Mouse (Mus musculus) intestine, embryonic 16.5 days (tissue): ENCODE results near the gene Clstn3. TPM values are rescaled to one million over a fixed set of nuclear protein-coding genes. Genes with fewer than 3 reads are reported as not detected.

Experiments used
- ATAC-seq: fragments of 200-750 bp; cut with Nextera tagmentation; 2 replicates; pipeline ENCODE4 v1.8.0; 2017; ENCODE audit warnings: moderate TSS enrichment, moderate library complexity
- H3K27ac ChIP-seq: fragments of 300-500 bp; sonication (generic); 2 replicates; pipeline ENCODE4 v1.5.1; 2014; ENCODE audit warnings: mild to moderate bottlenecking, low read length
- H3K27me3 ChIP-seq: fragments of 300-500 bp; sonication (generic); replicated peaks from 2 replicates; pipeline ENCODE4 v1.6.1; 2014; ENCODE audit warnings: low read length, control low read depth, mixed read lengths; ENCODE audit not compliant: control insufficient read depth, insufficient read depth
- H3K36me3 ChIP-seq: fragments of 300-500 bp; sonication (generic); 2 replicates; pipeline ENCODE4 v1.6.1; 2014; ENCODE audit warnings: low read length, control low read depth; ENCODE audit not compliant: control insufficient read depth, insufficient read depth
- H3K4me1 ChIP-seq: fragments of 300-500 bp; sonication (generic); 2 replicates; pipeline ENCODE4 v1.6.1; 2014; ENCODE audit warnings: low read length, control low read depth, mixed read lengths; ENCODE audit not compliant: control insufficient read depth, insufficient read depth
- H3K4me2 ChIP-seq: fragments of 300-500 bp; sonication (generic); 2 replicates; pipeline ENCODE4 v1.6.1; 2014; ENCODE audit warnings: low read depth, low read length, control low read depth
- H3K4me3 ChIP-seq: fragments of 300-500 bp; sonication (generic); 2 replicates; pipeline ENCODE4 v1.5.1; 2014; ENCODE audit warnings: mild to moderate bottlenecking, low read length
- H3K9ac ChIP-seq: fragments of 300-500 bp; sonication (generic); 2 replicates; pipeline ENCODE4 v1.6.1; 2014; ENCODE audit warnings: low read depth, low read length
- H3K9me3 ChIP-seq: fragments of 300-500 bp; sonication (generic); 2 replicates; pipeline ENCODE4 v1.6.1; 2016; ENCODE audit warnings: low read length, control low read depth; ENCODE audit not compliant: control insufficient read depth
- WGBS: fragments of 180-500 bp; shearing (Covaris S2); extraction: QIAGEN DNeasy Blood & Tissue Kit; methylation state at CpG from one replicate; pipeline ENCODE4 v1.1.7; 2014; 5-methylcytosine and 5-hydroxymethylcytosine counted together
- polyA plus RNA-seq: library from polyadenylated mRNA; unstranded; fragments of >200 nt; fragmentation: Nextera tagmentation; extraction: Ambion mirVana; gene quantifications from 2 replicates; pipeline ENCODE4 v1.2.1, GENCODE M21; 2015

The Clstn3 gene
- polyA plus RNA-seq, 1 experiment from 2014 or later: 4.1 TPM

DNA sequence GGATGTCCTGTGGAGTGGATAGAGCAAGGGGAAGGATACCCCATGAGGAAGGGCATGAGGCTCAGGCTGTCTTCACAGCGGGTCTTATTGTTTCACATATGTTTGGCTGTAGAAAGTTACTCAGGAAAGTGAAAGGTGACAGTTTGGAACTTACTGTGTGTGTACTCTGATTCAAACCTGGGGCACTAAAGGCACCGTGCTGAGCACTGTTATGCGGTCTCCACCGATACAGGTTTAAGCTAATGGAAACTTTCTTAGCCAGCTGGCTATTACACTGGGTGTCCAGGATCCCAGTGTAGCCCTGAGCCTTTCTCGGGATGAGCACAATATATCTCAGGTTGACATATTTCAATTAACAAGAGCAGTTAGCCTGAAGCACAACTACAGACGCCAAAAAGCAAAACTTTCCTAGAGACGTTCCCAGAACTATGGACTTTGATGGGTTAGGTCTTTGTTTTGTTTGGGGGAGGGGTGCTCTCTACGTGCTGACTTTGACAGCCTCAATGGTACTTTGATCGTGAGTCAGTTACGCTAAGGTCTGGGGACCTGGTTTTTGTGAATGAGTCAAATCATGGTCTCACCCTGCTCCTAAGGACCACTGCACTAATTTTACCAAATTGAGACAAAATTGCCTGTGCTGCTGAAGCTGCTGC is 35.4 kb upstream of the Clstn3 start:
- no peak overlapping the region for H3K4me2 ChIP-seq
- H3K9ac ChIP-seq: no peak overlapping the region
- peak; percentile 63 for ATAC-seq
- H3K4me1 ChIP-seq: no peaks in the 10 kb centered on the region
- 36% methylated on average over 10 of the region's 10 CpGs for WGBS
- H3K9me3 ChIP-seq: no peaks in the 10 kb centered on the region
- H3K4me3 ChIP-seq: no peak overlapping the region
- H3K27ac ChIP-seq: no peak overlapping the region
- no peaks in the 10 kb centered on the region for H3K36me3 ChIP-seq
- no peaks in the 10 kb centered on the region for H3K27me3 ChIP-seq

DNA sequence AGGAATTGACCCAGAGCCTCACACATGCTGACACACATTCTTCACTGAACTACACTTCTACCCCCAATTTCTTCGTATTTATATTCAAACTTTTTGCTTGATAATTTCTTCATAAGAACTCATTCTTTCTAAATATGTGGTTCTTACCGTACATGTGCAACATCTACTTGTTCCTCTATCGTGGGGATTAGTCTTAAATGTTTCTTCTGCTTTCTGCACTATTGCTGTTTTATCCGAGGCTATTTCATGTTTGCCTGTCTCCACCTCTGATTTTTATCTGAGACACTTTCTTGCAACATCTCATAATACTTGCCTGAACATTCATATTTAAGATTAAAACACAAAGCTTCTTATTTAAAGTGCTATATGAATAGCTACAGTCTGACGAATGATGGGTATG is 31.5 kb upstream of the Clstn3 start:
- no peaks in the 10 kb centered on the region for H3K27me3 ChIP-seq
- no peaks in the 10 kb centered on the region for H3K36me3 ChIP-seq
- ATAC-seq: no peak
- 89% methylated on average over 5 of the region's 5 CpGs for WGBS
- peaks cover 10% of the 10 kb centered on the region for H3K4me1 ChIP-seq
- no peak overlapping the region for H3K9ac ChIP-seq
- H3K9me3 ChIP-seq: no peaks in the 10 kb centered on the region; the same call in 1 of the 2 replicates
- no peak overlapping the region for H3K4me3 ChIP-seq
- no peak overlapping the region for H3K27ac ChIP-seq
- H3K4me2 ChIP-seq: no peak overlapping the region

DNA sequence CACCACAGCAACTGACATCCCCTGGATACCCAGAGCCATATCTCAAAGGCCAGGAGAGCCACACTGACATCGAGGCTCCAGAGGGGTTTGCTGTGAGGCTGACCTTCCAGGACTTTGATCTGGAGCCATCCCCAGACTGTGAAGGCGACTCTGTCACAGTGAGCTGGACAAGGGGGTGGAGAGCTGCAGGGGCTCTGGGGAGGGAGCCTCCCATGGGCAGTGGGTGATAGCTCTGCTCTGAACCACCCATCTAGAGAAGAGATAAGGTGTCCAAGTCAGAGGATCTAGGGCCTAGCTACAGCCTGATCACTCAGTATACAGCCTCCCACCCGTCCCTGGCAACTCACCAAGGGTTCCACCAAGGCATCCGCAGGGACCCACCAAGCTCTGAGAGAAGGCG is 29.3 kb upstream of the Clstn3 start:
- Histone ChIP-seq H3K4me3 (no peak overlapping the region), H3K27me3 (no peaks in the 10 kb centered on the region), H3K9ac (peak overlapping the region; percentile 17; the same call in 1 of the 2 replicates), H3K4me1 (peaks cover 10% of the 10 kb centered on the region), H3K4me2 (no peak overlapping the region), H3K9me3 (no peaks in the 10 kb centered on the region; the same call in 1 of the 2 replicates), H3K36me3 (no peaks in the 10 kb centered on the region), H3K27ac (peak overlapping the region; percentile 60; the same call in 1 of the 2 replicates)
- ATAC-seq: peak; percentile 29
- 76% methylated on average over 5 of the region's 5 CpGs for WGBS

DNA sequence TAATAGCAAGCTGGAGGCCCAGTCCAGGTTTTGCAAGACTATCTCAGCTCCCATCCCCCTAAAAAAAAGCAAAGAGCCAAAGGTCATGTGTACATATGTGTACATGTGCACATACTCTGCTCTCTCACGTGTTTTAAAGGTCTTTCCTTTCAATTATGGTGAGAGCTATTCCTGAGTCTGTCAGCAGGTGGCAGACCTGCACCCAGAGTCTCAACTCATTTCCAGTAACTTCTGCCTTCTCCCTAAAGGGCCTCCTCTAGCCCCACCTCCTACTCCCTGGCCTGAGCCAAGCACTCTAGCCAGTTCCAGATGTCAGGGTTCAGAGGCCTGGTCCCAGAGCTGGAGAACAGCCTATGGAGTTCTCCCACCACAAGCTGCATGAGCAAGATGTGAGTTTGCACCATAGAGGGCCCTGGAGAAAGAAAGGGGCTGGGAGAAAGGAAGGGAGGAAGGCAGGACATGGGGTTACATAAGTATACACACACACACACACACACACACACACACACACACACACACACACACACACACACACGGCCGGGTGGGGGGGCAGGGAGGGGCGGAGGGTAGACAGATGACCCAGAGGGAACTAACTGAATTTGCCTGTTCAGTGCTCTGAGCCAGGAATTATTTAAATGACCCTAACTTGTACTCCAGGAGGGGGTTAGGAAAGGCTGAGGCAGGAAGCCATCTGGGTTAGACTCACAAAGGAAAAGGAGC is 28.4 kb upstream of the Clstn3 start, which contains the start of gene C1rl:
Gene C1rl, plus strand, starts transcription at position 272 of the 720 bp plus-strand sequence.
- ATAC-seq: peak; percentile 96
- 35% methylated on average over 4 of the region's 4 CpGs for whole genome bisulfite sequencing
- H3K27ac ChIP-seq: peak within 1 kb of the TSS; percentile 60

DNA sequence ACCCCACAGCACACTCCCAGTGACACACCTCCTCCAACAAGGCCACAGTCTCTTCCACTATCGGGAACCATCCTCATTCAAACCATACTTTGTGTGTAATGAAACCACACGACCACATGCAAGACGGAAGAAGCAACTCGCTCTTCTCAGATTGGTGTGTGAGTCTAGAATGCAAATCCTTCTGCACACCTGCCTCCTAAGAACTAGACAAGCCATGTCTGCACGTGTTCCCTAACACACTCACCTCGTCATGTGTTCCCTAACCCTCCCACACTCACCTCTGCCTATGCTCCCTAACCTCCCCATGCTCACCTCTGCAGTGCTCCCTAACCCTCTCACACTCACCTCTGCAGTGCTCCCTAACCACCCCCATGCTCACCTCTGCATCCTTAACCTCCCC is 26.8 kb upstream of the Clstn3 start:
- Histone ChIP-seq H3K27ac (no peak overlapping the region), H3K27me3 (no peaks in the 10 kb centered on the region), H3K9me3 (no peaks in the 10 kb centered on the region; the same call in 1 of the 2 replicates), H3K4me3 (no peak overlapping the region), H3K4me1 (peaks cover 10% of the 10 kb centered on the region), H3K9ac (no peak overlapping the region), H3K4me2 (no peak overlapping the region), H3K36me3 (no peaks in the 10 kb centered on the region)
- no peak for ATAC-seq
- 84% methylated on average over 6 of the region's 6 CpGs for WGBS

More for the DNA sequence above, 28.4 kb upstream of the Clstn3 start, which contains the start of gene C1rl:
- Histone ChIP-seq H3K9ac (peak within 1 kb of the TSS; percentile 17; the same call in 1 of the 2 replicates), H3K9me3 (no peaks in the 10 kb centered on the region; the same call in 1 of the 2 replicates), H3K4me2 (no peak within 1 kb of the TSS; the same call in 1 of the 2 replicates), H3K4me1 (peaks cover 10% of the 10 kb centered on the region), H3K4me3 (no peak within 1 kb of the TSS), H3K27me3 (no peaks in the 10 kb centered on the region), H3K36me3 (no peaks in the 10 kb centered on the region)

DNA sequence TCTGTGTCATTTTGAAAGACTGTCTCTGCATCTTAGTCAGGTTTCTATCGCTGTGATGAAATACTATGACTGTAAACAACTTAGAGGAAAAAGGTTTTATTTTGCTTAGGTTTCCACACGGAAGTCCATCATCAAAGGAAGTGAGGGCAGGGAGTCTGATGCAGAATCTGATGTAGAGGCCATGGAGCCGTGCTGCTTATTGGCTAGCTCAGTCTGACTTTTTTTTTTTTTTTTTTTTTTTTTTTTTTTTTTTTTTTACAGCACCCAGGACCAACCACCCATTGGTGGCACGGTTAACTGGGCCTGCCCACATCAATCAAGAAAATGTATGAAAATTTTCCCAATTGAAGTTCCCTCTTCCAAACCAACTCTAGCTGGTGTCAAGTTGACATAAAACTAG is 24.4 kb upstream of the Clstn3 start:
- Histone ChIP-seq H3K27me3 (no peaks in the 10 kb centered on the region), H3K36me3 (no peaks in the 10 kb centered on the region), H3K4me3 (no peak overlapping the region), H3K4me2 (no peak overlapping the region), H3K27ac (no peak overlapping the region), H3K9me3 (no peaks in the 10 kb centered on the region; the same call in 1 of the 2 replicates), H3K9ac (no peak overlapping the region), H3K4me1 (peaks cover 9% of the 10 kb centered on the region)
- WGBS: 81% methylated on average over 4 of the region's 4 CpGs
- ATAC-seq: no peak

DNA sequence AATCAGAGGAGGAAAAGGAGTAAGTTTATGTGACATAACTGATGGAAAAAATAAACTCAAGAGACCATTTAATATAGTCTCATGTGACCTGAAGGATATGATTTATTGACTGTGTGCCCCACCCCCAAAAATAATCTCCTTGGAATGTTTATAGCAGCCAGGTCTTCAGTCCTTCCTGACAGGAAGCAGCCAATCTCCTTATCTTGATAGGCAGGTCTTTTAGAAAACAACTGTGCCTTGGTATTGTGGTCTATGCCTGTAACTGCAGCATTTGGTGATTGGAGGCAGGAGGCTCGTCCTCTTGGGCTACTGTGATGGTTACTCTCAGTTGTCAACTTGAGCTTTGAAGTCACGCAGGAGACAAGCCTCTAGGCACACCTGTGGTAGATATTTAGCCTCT is 22.9 kb upstream of the Clstn3 start:
- peak; percentile 37 for ATAC-seq
- H3K4me2 ChIP-seq: no peak overlapping the region
- peaks cover under 1% of the 10 kb centered on the region for H3K4me1 ChIP-seq
- H3K27ac ChIP-seq: peak overlapping the region; percentile 15; the same call in 1 of the 2 replicates
- no peaks in the 10 kb centered on the region for H3K36me3 ChIP-seq
- no peaks in the 10 kb centered on the region for H3K27me3 ChIP-seq
- H3K9me3 ChIP-seq: no peaks in the 10 kb centered on the region
- no peak overlapping the region for H3K4me3 ChIP-seq
- no peak overlapping the region for H3K9ac ChIP-seq
- WGBS: 28% methylated on average over 2 of the region's 2 CpGs

DNA sequence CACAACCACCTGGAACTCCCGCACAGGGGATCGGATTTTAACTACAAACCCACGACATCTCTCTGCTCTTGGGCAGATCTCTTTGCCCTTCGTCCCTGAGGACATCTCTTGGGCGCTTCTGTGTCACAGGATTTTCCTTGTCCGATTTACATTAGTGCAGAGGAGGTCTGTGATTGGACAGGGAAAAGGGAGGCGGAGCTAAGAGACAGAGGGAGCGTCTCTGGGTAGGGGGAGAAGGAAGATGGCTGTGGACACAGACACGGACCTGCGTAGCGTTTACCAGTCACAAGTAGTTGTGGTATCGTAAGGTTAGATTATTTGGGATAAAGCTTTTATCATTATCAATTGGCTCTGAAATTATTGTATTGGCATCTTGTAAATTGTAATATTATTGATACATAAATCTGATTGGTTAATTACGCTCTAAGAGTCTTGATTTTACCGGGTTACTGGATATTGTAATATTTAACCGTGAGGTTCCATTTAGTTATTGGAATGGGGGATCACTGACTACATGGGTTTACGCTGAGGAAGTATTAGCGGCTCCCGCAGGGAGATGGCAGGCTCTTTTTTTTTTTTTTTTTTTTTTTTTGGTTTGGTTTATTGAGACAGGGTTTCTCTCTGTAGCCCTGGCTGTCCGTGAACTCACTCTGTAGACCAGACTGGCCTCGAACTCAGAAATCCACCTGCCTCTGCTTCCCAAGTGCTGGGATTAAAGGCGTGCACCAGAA is 21.0 kb upstream of the Clstn3 start:
- WGBS: 38% methylated on average over 21 of the region's 21 CpGs

DNA sequence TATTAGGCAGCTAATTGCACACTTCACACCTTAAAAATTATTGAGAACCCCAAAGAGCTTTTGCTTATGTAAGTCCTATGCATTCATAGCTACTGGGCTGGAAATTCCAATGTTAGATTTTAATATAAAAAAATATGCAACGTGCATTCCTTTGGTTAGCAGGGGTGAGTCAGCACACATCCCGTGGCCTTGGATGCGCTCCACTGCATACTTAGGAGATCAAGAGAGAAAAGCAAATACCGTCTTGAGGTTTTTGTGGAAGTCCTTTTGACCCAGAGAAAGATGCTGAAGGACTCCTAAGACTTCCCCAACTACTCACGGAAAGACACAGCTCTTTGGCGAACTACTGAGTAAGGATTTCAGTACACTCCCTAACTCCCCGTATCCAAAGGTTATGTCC is 20.3 kb upstream of the Clstn3 start:
- ATAC-seq: no peak
- no peak overlapping the region for H3K4me2 ChIP-seq
- H3K27ac ChIP-seq: no peak overlapping the region
- no peaks in the 10 kb centered on the region for H3K4me1 ChIP-seq
- no peak overlapping the region for H3K9ac ChIP-seq
- WGBS: 72% methylated on average over 7 of the region's 7 CpGs
- H3K4me3 ChIP-seq: no peak overlapping the region
- no peaks in the 10 kb centered on the region for H3K36me3 ChIP-seq
- no peaks in the 10 kb centered on the region for H3K9me3 ChIP-seq
- H3K27me3 ChIP-seq: no peaks in the 10 kb centered on the region

More for the DNA sequence above, 21.0 kb upstream of the Clstn3 start:
- H3K4me2 ChIP-seq: peak overlapping the region; percentile 32
- H3K4me3 ChIP-seq: no peak overlapping the region
- H3K27me3 ChIP-seq: no peaks in the 10 kb centered on the region
- no peaks in the 10 kb centered on the region for H3K9me3 ChIP-seq
- no peaks in the 10 kb centered on the region for H3K4me1 ChIP-seq
- H3K27ac ChIP-seq: no peak overlapping the region
- peak; percentile 8; the same call in 1 of the 2 replicates for ATAC-seq
- H3K36me3 ChIP-seq: no peaks in the 10 kb centered on the region
- no peak overlapping the region for H3K9ac ChIP-seq
